Mouse (Mus musculus) mammary gland, adult 2 months (tissue): Measurements from ENCODE around the gene Lrrc8d. TPM values are rescaled to one million over a fixed set of nuclear protein-coding genes. Genes with fewer than 3 reads are reported as not detected.

ENCODE experiments used
- polyA plus RNA-seq: library from polyadenylated mRNA; depleted of rRNA; stranded (reverse); fragments of >200 nt; gene quantifications from 2 replicates; pipeline ENCODE4 v1.2.3, GENCODE M21; 2012; ENCODE audit warnings: low replicate concordance; rRNA removed

Gene Lrrc8d
- polyA plus RNA-seq = 8.5 and 9.5 TPM in 2 replicates

DNA sequence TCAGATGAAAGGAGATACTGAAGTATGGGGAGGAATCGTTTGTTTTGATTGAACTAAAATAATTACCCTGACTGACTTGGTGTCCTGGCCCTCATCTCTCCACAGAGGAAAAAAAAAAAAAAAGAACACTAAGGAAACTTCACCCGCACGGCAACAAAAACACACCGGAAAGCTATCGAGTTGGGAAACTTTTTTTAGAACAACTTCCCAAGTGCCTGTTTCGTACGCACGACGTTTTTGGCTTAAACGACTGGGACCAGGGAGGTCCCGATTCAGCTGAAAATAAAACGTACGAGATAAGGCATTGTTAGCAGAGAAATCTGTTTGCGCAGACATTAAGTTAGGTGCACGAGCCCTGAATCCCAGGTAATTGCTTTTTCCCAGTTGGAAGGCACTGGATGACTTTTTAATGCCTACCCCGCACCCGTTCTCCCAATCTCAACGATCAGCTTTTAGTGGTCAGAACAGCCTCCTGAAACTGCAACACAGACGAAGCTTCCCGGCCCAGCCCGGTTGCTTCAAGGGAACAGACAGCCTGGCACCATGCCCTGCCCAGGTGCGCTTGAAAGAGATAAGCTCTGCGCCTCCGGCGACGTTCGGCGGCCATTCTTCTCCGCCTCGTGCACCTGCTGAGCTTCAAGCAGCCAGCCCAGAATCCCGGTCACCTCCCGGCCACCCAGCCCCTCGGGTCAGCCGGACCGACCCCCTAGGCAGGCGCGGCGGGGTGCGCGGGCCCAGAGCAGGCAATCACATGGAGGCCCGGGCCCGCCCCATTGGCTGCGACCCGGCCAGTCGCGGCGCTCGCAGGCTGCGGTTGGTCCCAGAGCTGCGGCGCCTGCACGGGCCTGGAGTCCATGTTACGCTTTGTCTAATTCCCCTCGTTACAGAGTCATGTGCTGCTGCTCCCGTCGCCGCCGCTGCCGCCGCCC lies at the start of gene Lrrc8d:
Lrrc8d (plus strand) TSS at position 829 of the 929 bp plus-strand sequence.

DNA sequence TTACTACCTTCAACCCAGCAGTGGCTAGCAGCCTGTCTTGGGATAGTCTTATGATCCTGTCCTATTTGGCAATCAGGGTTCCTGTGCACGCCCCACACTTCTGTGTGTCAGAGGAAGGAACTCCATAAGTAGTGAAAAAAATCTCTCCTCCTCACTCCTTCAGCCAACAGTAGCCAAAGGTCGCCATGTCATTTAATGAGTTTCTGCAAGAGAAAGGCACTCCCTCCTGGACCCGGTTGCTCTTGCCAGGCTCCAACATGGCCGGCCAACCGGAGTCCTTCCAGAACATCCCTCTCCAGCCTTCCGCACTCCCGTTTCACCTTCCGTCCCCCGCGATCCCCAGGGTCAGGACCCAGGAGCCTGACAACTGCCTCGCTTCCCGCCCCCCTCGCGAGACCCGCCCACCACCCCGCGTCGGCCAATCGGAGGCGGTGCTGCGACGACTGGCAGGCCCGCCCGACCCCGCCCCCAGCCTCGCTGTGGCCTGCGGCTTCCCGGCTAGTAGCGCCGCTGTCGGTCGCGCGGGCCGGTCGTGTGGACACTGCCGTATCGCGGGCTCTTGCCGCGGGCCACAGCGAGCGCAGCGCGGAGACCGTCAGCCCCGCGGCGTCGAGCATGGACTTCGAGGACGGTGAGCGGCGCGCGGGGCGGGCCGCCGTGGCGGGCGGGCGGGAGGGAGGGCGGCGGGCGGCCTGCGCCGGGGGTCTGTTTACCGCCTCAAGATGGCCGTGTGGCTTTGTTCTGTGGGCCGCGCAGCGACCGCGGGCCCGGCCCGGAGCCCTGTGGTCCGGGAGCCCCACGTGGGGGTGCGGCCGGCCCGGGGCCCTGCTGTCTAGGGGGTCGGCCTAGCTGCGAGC lies 176.5 kb downstream of the Lrrc8d start, which contains the start of gene Zfp326:
Zfp326 (plus strand) TSS at position 498 of the 857 bp plus-strand sequence.

Other genes with a start within 250 kb of the Lrrc8d start
- 32.4 and 32.5 TPM in 2 replicates for gene Lrrc8c, start 180.6 kb upstream of the Lrrc8d start, polyA plus RNA-seq
- 6.4 and 7.4 TPM in 2 replicates for gene Zfp326, start 176.6 kb downstream of the Lrrc8d start, polyA plus RNA-seq